Comparison of ENCODE assay signal across 7 mouse cellular contexts in the genomic region with DNA sequence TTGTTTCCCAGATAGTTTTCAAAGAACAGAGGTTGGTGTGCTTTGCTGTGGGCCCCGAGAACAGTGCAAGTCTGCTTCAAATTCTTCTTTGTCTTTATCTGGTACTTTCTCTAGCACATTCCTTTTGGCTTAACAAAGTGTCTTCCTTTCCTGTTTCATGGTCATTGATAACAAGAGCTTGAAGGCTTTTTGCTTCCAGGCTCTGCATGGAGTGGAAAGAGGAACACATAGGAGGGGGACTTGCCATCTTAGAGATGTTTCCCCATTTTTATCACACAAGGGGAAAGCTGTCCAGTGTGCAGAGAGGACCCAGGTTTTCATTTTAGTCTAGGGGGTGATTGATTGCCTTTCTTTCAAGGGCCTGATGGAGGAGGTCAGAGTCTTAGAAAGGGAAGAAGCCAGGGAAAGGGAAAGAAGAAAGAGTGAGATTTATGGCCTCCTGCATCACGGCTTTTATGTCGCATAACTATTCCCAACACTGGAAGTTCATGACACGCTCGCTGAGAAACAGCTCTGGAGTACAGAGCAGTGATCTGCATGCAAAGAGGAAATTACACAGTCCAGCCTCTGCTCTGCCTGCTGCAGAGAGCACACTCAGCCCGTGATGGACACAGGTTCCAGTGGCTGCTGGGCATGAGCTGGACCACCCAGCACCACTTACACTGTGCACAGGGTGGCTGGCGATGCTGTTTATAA.
DNase-seq lines count a peak whose midpoint lies in the region; ATAC-seq lines count a peak whose summit lies in the region.

No protein-coding gene starts in this region.

- peaks cover 43% of the 10 kb centered on the region for H3K4me1 ChIP-seq in lung, embryonic 16.5 days (replicated peaks; ENCODE audit: control insufficient read depth, insufficient read depth, low read length)
- peaks cover 92% of the 10 kb centered on the region for H3K4me1 ChIP-seq in forebrain, embryonic 13.5 days
- H3K4me1 ChIP-seq in limb, embryonic 12.5 days (replicated peaks), result peaks cover 63% of the 10 kb centered on the region
- peaks cover 46% of the 10 kb centered on the region for H3K4me1 ChIP-seq in stomach, embryonic 16.5 days (ENCODE audit: control insufficient read depth, insufficient read depth, low read length)

- no peaks in the 10 kb centered on the region for H3K9me3 ChIP-seq in lung, embryonic 16.5 days (ENCODE audit: control insufficient read depth, low read length)
- H3K9me3 ChIP-seq in forebrain, embryonic 13.5 days (replicated peaks), result no peaks in the 10 kb centered on the region
- H3K9me3 ChIP-seq in limb, embryonic 12.5 days, result no peaks in the 10 kb centered on the region
- H3K9me3 ChIP-seq in stomach, embryonic 16.5 days (replicated peaks; ENCODE audit: control insufficient read depth, low read length), result no peaks in the 10 kb centered on the region

- DNase-seq in lung, adult 18-20 months, result no peak
- no peak for DNase-seq in layer of hippocampus, postnatal 25 days (ENCODE audit: extremely low spot score in 1 of 2, low spot score in 1 of 2)

- no peak overlapping the region for H3K9ac ChIP-seq in lung, embryonic 16.5 days (ENCODE audit: low read length)
- no peak overlapping the region for H3K9ac ChIP-seq in forebrain, embryonic 13.5 days
- H3K9ac ChIP-seq in limb, embryonic 12.5 days (replicated peaks), result no peak overlapping the region
- H3K9ac ChIP-seq in stomach, embryonic 16.5 days (ENCODE audit: low read length), result no peak overlapping the region

- no peaks in the 10 kb centered on the region for H3K36me3 ChIP-seq in lung, embryonic 16.5 days (ENCODE audit: control insufficient read depth, insufficient read depth, low read length)
- H3K36me3 ChIP-seq in forebrain, embryonic 13.5 days (ENCODE audit: poor library complexity, severe bottlenecking), result no peaks in the 10 kb centered on the region
- H3K36me3 ChIP-seq in limb, embryonic 12.5 days, result no peaks in the 10 kb centered on the region; the same call in 1 of the 2 replicates
- no peaks in the 10 kb centered on the region for H3K36me3 ChIP-seq in stomach, embryonic 16.5 days (ENCODE audit: control insufficient read depth, insufficient read depth, low read length)

- H3K27ac ChIP-seq in lung, embryonic 16.5 days (ENCODE audit: low read length), result peak overlapping the region; percentile 17; the same call in 1 of the 2 replicates
- H3K27ac ChIP-seq in forebrain, embryonic 13.5 days, result 0 out of 2 replicates have a peak overlapping the region, but pooled peaks have one; percentile 16
- H3K27ac ChIP-seq in limb, embryonic 12.5 days, result peak overlapping the region; percentile 25
- H3K27ac ChIP-seq in stomach, embryonic 16.5 days (ENCODE audit: low read length), result peak overlapping the region; percentile 46; the same call in 1 of the 2 replicates

- no peak overlapping the region for H3K4me3 ChIP-seq in lung, embryonic 16.5 days (ENCODE audit: low read length)
- H3K4me3 ChIP-seq in forebrain, embryonic 13.5 days, result no peak overlapping the region
- H3K4me3 ChIP-seq in limb, embryonic 12.5 days (replicated peaks), result no peak overlapping the region
- H3K4me3 ChIP-seq in stomach, embryonic 16.5 days (replicated peaks; ENCODE audit: low read length), result no peak overlapping the region

- H3K27me3 ChIP-seq in lung, embryonic 16.5 days (ENCODE audit: control insufficient read depth, insufficient read depth, low read depth, low read length), result no peaks in the 10 kb centered on the region
- H3K27me3 ChIP-seq in forebrain, embryonic 13.5 days, result no peaks in the 10 kb centered on the region
- H3K27me3 ChIP-seq in limb, embryonic 12.5 days, result no peaks in the 10 kb centered on the region
- H3K27me3 ChIP-seq in stomach, embryonic 16.5 days (ENCODE audit: control insufficient read depth, insufficient read depth, low read length), result no peaks in the 10 kb centered on the region

- ATAC-seq in lung, embryonic 16.5 days (ENCODE audit: low read depth), result peak; percentile 31; the same call in 1 of the 2 replicates
- peak; percentile 82 for ATAC-seq in forebrain, embryonic 13.5 days
- ATAC-seq in limb, embryonic 12.5 days (ENCODE audit: insufficient number of reproducible peaks, insufficient read depth, low FRiP score, low TSS enrichment, low read depth), result peak; percentile 71; the same call in 1 of the 2 replicates
- ATAC-seq in stomach, embryonic 16.5 days (ENCODE audit: insufficient read depth, low FRiP score), result no peak
- no peak for ATAC-seq in cerebellum, adult (ENCODE audit: insufficient number of reproducible peaks, low FRiP score, low TSS enrichment)

- 28% methylated on average over 7 of the region's 7 CpGs for WGBS in lung, embryonic 16.5 days
- WGBS in forebrain, embryonic 13.5 days, result 12% methylated on average over 7 of the region's 7 CpGs
- WGBS in limb, embryonic 12.5 days, result 31% methylated on average over 7 of the region's 7 CpGs
- WGBS in stomach, embryonic 16.5 days, result 22% methylated on average over 7 of the region's 7 CpGs

- no peak overlapping the region for H3K4me2 ChIP-seq in lung, embryonic 16.5 days (ENCODE audit: low read depth, low read length)
- H3K4me2 ChIP-seq in forebrain, embryonic 13.5 days, result no peak overlapping the region
- no peak overlapping the region for H3K4me2 ChIP-seq in limb, embryonic 12.5 days
- no peak overlapping the region for H3K4me2 ChIP-seq in stomach, embryonic 16.5 days (ENCODE audit: low read depth, low read length)

Comparison
In these comparisons a context has a peak if more than half of its experiments do, and no peak if none do; other contexts are left out.
1. ATAC-seq: peak in lung, embryonic 16.5 days (single experiment), forebrain, embryonic 13.5 days (single experiment) and limb, embryonic 12.5 days (single experiment); none in stomach, embryonic 16.5 days (single experiment) and cerebellum, adult (single experiment).
2. Peak in every context shown above with its lines, with median percentiles within 50 percentile points of each other: H3K27ac ChIP-seq.